Mouse (Mus musculus) MN1 (cell line): ENCODE data around the gene Paox.
"Not testable (repeated sequence)": the region's sequence is repeated elsewhere in the genome, so short reads cannot be mapped to it uniquely, and the experiment has no call there.

Experiments
- DNase-seq: peaks from one replicate; pipeline ENCODE4 v3.0.0-alpha.2; 2016; ENCODE audit warnings: low spot score

Paox gene

GRCm38 (mm10) chr7:140121338-140121910 is 5.8 kb downstream of the Paox start:
- DNase-seq, result no peak

DNA sequence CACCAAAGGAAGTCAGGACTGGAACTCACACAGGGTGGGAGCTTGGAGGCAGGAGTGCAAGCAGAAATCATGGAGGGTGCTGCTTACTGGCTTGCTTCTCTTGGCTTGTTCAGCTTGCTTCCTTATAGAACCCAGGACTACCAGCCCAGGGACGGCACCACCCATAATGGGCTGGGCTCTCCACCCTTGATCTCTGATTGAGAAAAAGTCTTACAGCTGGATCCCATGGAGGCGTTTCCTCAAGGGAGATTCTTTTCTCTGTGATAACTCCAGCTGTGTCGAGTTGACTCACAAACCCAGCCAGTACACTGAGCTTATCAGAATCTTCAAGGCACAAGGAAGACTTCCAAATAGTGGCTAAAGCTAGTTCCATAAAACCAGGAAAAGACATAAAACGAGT is 7.2 kb downstream of the Paox start:
- DNase-seq, result no peak

GRCm38 (mm10) chr7:140124382-140124781 is 8.8 kb downstream of the Paox start:
- no peak for DNase-seq

- peak; percentile 71 for DNase-seq
Measured at GRCm38 (mm10) chr7:140125278-140126021, 9.9 kb downstream of the Paox start.

- no peak for DNase-seq
Measured at GRCm38 (mm10) chr7:140126022-140126350, 10.4 kb downstream of the Paox start.

- no peak for DNase-seq
Measured at GRCm38 (mm10) chr7:140126934-140127333, 11.3 kb downstream of the Paox start.

- no peak for DNase-seq
Measured at GRCm38 (mm10) chr7:140127911-140128310, 12.3 kb downstream of the Paox start.

- not testable (repeated sequence) for DNase-seq
Measured at GRCm38 (mm10) chr7:140132184-140132583, 16.6 kb downstream of the Paox start.

DNA sequence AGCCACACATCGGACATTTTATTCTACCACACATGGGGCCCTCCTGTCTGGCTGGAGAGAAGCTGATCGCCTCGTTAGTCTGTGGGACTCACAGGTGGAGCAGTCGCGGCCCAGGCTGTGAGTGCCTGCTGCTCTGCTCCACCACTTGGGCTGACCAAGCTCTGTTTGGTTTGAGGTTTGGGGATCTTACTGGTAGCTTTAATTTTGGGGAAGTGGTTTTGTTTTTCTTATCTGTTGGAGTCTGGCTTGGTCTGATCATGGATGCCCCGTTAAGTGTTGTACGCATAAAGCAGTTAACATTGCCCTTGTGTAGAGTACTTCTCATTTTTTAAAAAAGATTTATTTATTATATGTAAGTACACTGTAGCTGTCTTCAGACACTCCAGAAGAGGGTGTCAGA is 18.4 kb downstream of the Paox start:
- not testable (repeated sequence) for DNase-seq

- DNase-seq, result no peak
Measured at GRCm38 (mm10) chr7:140135106-140135770, 19.6 kb downstream of the Paox start.

DNA sequence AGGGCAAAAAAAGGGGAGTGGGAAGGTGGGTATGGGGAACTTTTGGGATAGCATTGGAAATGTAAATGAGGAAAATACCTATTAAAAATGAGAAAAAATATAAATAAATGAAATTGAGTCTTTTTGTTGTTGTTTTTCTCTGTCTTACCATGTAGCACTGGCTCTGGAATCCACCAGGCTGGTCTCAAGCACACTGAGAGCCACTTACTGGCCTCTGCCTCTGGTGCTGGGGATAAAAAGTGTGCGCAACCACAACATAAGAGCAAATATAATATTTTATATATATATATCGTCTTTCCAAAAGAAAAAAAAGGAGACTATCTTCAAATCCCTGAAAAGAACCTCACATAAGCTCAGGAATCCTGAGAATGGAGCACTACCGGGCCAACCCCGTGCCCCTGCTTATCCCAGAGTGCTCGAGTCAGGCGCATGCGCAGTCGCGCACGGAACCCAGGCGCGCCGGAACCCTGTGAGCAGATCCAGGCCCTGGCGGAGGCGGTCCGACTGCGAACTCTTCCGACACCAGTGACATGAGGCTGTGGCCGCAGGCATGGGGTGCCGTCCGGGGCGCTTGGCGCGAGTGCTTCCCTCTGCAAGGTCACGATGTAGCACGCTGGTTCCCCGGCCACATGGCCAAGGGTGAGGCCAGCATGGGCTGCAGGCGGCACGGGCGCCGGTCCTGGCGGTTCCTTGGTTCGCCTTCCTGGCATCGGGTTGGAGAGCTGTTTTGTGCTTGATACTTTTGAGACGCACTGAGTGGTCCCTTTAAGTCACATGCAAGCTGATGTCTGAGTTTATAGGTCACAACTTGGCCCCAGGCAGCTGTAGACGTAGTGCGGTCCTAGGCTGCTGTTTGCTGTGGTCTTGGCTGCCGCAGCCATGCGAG is 21.8 kb downstream of the Paox start, which contains the start of gene Mtg1:
TSS of gene Mtg1 (plus strand) at position 430 of the 886 bp plus-strand sequence.
- DNase-seq, result peak; percentile 95

GRCm38 (mm10) chr7:140138021-140138310 is 22.4 kb downstream of the Paox start:
- DNase-seq, result no peak

GRCm38 (mm10) chr7:140141350-140141749 is 25.8 kb downstream of the Paox start:
- peak; percentile 86 for DNase-seq

DNA sequence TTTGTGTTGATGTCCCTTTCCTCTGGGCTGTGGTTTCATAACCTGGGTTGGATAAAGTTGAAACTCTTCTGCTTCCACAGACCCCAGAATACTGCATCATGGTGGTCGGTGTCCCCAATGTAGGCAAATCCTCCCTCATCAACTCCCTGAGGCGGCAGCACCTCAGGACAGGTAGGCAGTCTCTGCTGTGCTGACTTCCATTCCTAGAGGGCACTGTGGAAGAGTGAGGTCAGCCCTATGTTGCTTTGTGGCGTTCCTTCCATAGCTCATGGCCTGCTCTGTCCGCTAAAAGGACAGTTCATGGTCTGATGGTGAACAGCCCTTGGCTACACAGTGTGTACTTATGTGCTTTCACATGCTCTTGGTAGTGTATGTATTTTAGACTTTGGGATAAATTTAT is 29.0 kb downstream of the Paox start:
- DNase-seq, result no peak

DNA sequence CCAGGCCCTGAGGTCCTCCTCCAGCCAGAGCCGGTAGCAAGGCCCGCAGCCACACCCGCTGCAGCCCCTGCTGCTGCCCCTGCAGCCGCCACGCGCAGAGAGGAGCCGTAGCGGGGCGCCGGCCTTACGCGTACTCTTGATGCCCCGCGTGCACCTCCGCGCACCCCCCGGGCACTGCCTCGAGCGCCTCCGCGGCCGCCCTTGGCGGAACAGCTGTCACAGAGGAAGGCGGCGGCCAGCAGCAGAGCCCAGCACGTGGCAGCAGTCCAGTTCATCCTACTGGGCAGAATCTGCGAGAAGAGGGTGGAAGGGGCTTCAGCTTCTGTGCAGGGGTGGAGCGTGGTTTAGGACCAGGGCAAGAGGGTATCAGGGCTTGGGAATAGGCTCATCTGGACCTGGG is 37.8 kb downstream of the Paox start:
- no peak for DNase-seq

GRCm38 (mm10) chr7:140153829-140154217 is 38.2 kb downstream of the Paox start:
- DNase-seq, result no peak

DNA sequence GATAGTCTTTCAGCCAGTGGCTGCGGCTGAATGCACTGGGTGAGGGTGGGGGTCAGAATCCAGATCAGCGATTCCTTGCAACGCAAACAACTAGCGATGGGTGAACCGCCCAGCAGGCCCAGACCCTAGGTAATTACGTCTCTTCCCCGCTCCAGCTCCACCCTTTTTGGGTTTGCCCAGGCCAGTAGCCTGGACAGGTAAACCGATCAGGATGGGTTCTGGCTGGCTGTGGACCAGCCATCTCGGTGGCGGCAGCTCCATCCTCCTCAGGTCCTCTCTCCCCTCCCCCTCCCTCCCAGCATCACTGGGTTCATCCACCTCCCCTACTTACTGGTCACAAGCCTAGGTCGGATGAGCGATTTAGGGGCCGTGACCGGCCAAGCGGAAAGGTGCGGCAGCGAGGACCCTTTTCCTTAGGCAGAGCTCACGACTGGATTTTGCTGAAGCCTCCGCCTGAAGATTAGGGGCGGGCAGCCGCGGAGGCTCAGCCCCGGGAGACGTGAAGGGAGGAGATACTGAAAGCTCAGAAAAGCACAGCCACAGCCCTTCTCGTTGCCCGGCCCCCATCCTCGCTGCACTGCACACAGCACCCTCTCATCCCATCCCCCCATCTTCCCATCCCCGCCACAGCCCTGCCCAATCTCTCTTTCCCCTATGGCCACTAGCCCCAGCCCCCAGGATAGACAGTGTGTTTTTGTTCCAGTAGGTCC is 38.8 kb downstream of the Paox start, which contains the start of gene Sprn:
TSS of gene Sprn (minus strand) at position 660 of the 710 bp plus-strand sequence.
- DNase-seq, result no peak

DNA sequence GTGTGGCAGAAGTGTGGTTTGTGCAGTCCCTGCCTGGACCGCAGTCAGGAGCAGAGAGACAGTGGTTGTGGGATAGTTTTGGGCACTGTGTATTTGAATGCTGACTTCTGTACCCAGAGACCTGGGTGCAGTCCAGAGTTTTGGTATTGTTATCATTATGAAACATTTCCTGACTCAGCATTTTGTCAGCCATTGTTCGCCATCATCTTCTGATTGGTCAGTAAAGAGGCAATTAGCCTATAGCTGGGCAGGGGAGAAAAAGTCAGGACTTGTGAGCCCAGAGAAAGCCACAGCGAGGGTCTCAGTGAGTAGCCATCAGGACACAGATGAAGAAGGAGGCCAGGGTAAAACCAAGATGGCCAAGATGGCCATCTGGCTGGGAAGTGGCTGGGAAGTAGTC is 44.8 kb downstream of the Paox start:
- no peak for DNase-seq

DNA sequence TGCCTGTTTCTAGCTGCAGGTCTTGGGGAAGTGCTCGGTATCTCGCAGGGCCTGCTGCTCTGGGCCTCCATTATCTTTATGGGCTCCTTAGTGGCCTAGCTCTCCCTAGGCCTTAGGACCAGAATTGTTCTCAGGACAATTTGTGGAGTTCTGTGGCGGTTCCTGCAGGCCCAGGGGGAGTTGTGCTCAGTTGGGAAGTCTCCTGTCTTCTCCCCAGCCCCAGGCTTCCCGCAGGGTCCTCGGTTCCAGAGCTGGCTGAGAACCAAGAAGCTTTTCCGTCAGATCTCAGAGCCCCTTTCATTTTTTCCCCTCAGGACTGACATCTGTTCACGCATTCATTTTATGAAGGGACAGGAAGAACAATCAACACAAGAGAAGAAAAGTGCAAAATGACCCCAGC is 49.1 kb downstream of the Paox start, which contains the start of gene Olfr522:
TSS of gene Olfr522 (minus strand) at position 101 of the 400 bp plus-strand sequence.
- DNase-seq, result no peak

DNA sequence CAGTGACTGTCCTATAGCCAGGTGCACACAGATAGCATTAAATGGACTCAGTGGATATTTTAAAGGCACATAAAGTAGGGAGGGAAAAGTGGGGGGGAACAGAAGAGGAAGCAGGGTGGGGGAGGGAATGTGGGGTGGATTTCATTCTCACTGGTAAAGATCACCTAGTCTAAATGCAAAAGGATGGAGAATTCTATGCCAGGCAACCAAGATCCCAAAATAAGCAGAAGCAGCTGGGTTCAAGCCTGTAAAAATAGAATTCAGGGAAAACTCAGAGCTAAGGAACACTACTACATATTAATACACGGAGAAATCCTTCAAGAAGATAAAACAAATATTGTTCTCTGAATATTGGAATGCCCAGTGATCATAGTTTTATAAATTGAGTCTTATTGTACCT is 52.4 kb downstream of the Paox start:
- no peak for DNase-seq

- DNase-seq, result no peak
Measured at GRCm38 (mm10) chr7:140169386-140169785, 53.8 kb downstream of the Paox start.

DNA sequence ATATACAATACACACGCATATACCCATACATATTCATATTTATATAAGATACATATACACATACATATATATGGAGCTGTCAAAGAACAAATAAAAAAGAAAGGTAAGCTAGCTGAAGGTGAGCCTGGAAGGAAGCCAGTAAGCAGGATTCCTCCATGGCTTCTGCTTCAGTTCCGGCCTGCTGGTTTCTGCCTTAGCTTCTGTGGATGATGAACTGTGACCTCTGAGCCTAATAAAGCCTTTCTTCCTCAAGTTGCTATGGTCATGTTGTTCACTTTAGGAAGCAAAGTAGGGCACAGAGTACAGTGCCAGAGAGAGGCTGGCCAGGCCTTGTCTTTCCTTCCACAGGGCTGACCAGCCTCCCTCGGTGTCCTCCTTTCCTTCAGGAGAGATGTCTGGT is 55.3 kb downstream of the Paox start:
- DNase-seq, result no peak
